10 mouse cellular contexts compared by ENCODE assay signal in genomic region chr4:7580554-7581219, GRCm38 (mm10).
A peak's percentile ranks its signal among the peaks of the same experiment; 100 is the strongest.
DNase-seq lines count a peak whose midpoint lies in the region; ATAC-seq and TF ChIP-seq lines count a peak whose summit lies in the region.
"Had no signal": no experiment of that assay in that cellular context is flagged by ENCODE, and none has a peak within 500 bp of the region (broad histone marks: within the 10 kb centered on the region; RNA-seq: fewer than 3 reads in every experiment).

No protein-coding gene starts in this region.

- TF ChIP-seq POLR2A in thymus, adult 2 months (IDR thresholded peaks at IDR 0.05; ENCODE audit: control insufficient read depth, extremely low read depth, insufficient read depth, low read length, poor library complexity): no peak

- no peaks in the 10 kb centered on the region for H3K27me3 ChIP-seq in forebrain, embryonic 16.5 days (replicated peaks; ENCODE audit: control insufficient read depth, insufficient read depth, low read length)
- no peaks in the 10 kb centered on the region for H3K27me3 ChIP-seq in midbrain, embryonic 14.5 days (ENCODE audit: control insufficient read depth, insufficient read depth, low read length)
- H3K27me3 ChIP-seq in thymus, adult 2 months (ENCODE audit: control insufficient read depth, insufficient read depth, low read length): no peaks in the 10 kb centered on the region
- H3K27me3 ChIP-seq: liver, embryonic 15.5 days had no signal

- peak overlapping the region; percentile 31 for H3K4me2 ChIP-seq in forebrain, embryonic 16.5 days (ENCODE audit: low read length)
- H3K4me2 ChIP-seq in midbrain, embryonic 14.5 days (ENCODE audit: low read length): peak overlapping the region; percentile 34
- H3K4me2 ChIP-seq: liver, embryonic 15.5 days had no signal

- WGBS in forebrain, embryonic 16.5 days: 44% methylated on average over 10 of the region's 10 CpGs
- WGBS in midbrain, embryonic 14.5 days: 42% methylated on average over 10 of the region's 10 CpGs
- WGBS in thymus, adult 2 months: 82% methylated on average over 10 of the region's 10 CpGs

- H3K36me3 ChIP-seq in forebrain, embryonic 16.5 days (ENCODE audit: control insufficient read depth, insufficient read depth): no peaks in the 10 kb centered on the region
- H3K36me3 ChIP-seq in midbrain, embryonic 14.5 days (ENCODE audit: control insufficient read depth, insufficient read depth, low read length): no peaks in the 10 kb centered on the region
- no peaks in the 10 kb centered on the region for H3K36me3 ChIP-seq in thymus, adult 2 months (ENCODE audit: control insufficient read depth, insufficient read depth, low read length)
- H3K36me3 ChIP-seq: G1E; liver, embryonic 15.5 days had no signal

- H3K4me3 ChIP-seq in forebrain, embryonic 16.5 days (replicated peaks; ENCODE audit: low read length): no peak overlapping the region
- H3K4me3 ChIP-seq in midbrain, embryonic 14.5 days (replicated peaks; ENCODE audit: low read depth, low read length): no peak overlapping the region
- H3K4me3 ChIP-seq in thymus, adult 2 months (ENCODE audit: control insufficient read depth, insufficient read depth, low read length): no peak overlapping the region
- H3K4me3 ChIP-seq: liver, embryonic 15.5 days had no signal

- no peak overlapping the region for H3K9ac ChIP-seq in forebrain, embryonic 16.5 days (replicated peaks; ENCODE audit: low read depth, low read length)
- peak overlapping the region; percentile 14 for H3K9ac ChIP-seq in midbrain, embryonic 14.5 days (replicated peaks; ENCODE audit: low read length)
- H3K9ac ChIP-seq: liver, embryonic 15.5 days had no signal

- H3K4me1 ChIP-seq in forebrain, embryonic 16.5 days (replicated peaks; ENCODE audit: control insufficient read depth, insufficient read depth, low read length): peaks cover 6% of the 10 kb centered on the region
- peaks cover 15% of the 10 kb centered on the region for H3K4me1 ChIP-seq in midbrain, embryonic 14.5 days (ENCODE audit: control insufficient read depth, insufficient read depth, low read length)
- no peaks in the 10 kb centered on the region; the same call in 1 of the 2 replicates for H3K4me1 ChIP-seq in thymus, adult 2 months (replicated peaks; ENCODE audit: control insufficient read depth, insufficient read depth, low read length)
- H3K4me1 ChIP-seq: liver, embryonic 15.5 days had no signal

- TF ChIP-seq CTCF in thymus, adult 2 months (IDR thresholded peaks at IDR 0.05; ENCODE audit: borderline replicate concordance, control insufficient read depth, extremely low read depth, insufficient read depth, low read length, poor library complexity): no peak

- H3K9me3 ChIP-seq in forebrain, embryonic 16.5 days (ENCODE audit: control insufficient read depth, low read length): no peaks in the 10 kb centered on the region
- no peaks in the 10 kb centered on the region for H3K9me3 ChIP-seq in midbrain, embryonic 14.5 days (ENCODE audit: control insufficient read depth, low read length)
- H3K9me3 ChIP-seq: G1E; liver, embryonic 15.5 days had no signal

- peak; percentile 80 for ATAC-seq in activated CD4-positive, CD25-positive, alpha-beta regulatory T cell, adult 4 months
- peak; percentile 84 for ATAC-seq in forebrain, embryonic 16.5 days
- ATAC-seq in midbrain, embryonic 14.5 days (ENCODE audit: low FRiP score, low TSS enrichment): peak; percentile 64; the same call in 1 of the 2 replicates
- ATAC-seq in megakaryocyte-erythroid progenitor cell, adult 5-6 weeks (replicated peaks; ENCODE audit: low FRiP score, low TSS enrichment, poor library complexity, severe bottlenecking): no peak

- peak; percentile 39 to 87 for DNase-seq in layer of hippocampus, adult 18-20 months (ENCODE audit: low spot score in 2 of 2)
- DNase-seq in layer of hippocampus, postnatal 25 days (ENCODE audit: extremely low spot score in 1 of 2, low spot score in 1 of 2): no peak
- DNase-seq in midbrain, embryonic 14.5 days: peak; percentile 87
- no peak for DNase-seq in thymus, adult 2 months
- no peak for DNase-seq in testis, postnatal 10 days (ENCODE audit: low spot score)

- H3K27ac ChIP-seq in forebrain, embryonic 16.5 days (ENCODE audit: low read length): peak overlapping the region; percentile 10
- peak overlapping the region; percentile 74 for H3K27ac ChIP-seq in midbrain, embryonic 14.5 days (replicated peaks; ENCODE audit: low read depth, low read length)
- H3K27ac ChIP-seq in thymus, adult 2 months (ENCODE audit: control insufficient read depth, insufficient read depth, low read length): no peak overlapping the region
- H3K27ac ChIP-seq: liver, embryonic 15.5 days had no signal

Comparison
In these comparisons a context has a peak if more than half of its experiments do, and no peak if none do; other contexts are left out.
1. DNase-seq: peak in layer of hippocampus, adult 18-20 months (2 of 2) and midbrain, embryonic 14.5 days (single experiment); none in layer of hippocampus, postnatal 25 days (0 of 2), thymus, adult 2 months (single experiment) and testis, postnatal 10 days (single experiment).